Mouse (Mus musculus) left cerebral cortex, adult 11 months (tissue): ENCODE data around the gene Chd2.

ENCODE experiments used
- DNase-seq: peaks from one replicate; pipeline ENCODE4 v3.0.0; 2022; ENCODE audit warnings: low spot score

The Chd2 gene

DNA sequence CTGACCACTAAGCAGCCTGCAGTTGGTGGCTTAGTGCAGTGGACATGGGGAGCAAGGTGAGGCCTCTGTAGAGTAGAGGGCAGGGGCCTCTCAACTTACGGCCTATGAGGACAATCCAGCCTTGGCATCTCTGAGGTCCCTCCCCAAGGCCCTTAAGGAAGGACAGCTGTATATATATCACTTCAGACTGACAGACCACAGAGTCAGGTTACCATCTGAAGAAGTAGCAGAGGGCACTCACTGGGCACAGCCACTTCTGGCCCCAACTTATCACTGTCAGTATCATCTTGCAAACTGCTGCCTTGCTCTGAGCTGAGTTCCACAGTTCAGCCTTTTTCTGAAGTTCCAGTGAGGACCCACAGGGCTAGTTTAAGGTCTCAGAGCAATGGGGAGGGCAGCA is 139.0 kb downstream of the Chd2 start:
- no peak for DNase-seq

DNA sequence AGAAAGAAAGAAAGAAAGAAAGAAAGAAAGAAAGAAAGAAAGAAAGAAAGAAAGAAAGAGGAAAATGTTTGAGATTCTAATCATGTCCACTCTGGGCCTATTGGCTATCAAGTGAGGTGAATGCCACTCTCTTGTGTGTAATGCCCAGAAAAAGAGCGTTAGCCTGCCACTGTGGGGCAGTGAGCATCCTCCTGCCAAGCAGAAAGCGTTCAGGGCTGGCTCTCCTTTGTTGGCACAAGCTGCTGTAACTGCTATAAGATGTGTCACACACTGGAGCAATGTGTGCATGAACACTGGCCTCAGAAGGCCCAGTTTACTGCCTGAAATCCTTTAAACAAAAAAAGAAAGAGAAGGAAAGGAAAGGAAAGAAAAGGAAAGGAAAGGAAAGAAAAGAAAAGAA is 139.5 kb downstream of the Chd2 start:
- DNase-seq = no peak

- DNase-seq = no peak
These were observed 141.3 kb downstream of the Chd2 start for GRCm38 (mm10) chr7:73400051-73400916.

DNA sequence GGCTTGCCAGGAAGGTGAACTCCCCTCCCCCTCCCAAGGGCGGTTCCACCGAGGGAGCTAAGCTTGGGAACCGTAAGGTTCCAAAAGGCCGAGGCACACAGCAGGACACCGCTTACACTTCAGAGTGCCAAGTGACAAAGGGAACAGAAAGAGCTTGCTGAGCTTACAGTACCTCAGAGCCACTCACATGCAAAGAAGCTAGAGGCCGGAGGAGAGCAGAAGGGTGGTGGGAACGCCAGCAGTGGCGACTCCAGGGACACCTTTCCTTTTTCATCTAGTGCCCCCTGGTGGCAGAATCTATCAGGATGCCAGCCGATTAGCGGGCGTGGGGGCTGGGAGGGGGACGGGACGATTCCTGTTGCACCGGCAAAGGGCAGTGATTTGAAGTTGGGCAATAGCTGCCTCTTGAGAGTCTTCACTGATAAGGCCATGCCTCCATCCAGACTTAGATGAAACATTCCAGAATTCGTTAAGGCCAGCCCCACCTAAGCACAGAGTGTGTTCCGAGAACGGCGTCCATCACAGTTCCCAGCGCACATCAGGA is 142.1 kb downstream of the Chd2 start:
- DNase-seq = no peak

DNA sequence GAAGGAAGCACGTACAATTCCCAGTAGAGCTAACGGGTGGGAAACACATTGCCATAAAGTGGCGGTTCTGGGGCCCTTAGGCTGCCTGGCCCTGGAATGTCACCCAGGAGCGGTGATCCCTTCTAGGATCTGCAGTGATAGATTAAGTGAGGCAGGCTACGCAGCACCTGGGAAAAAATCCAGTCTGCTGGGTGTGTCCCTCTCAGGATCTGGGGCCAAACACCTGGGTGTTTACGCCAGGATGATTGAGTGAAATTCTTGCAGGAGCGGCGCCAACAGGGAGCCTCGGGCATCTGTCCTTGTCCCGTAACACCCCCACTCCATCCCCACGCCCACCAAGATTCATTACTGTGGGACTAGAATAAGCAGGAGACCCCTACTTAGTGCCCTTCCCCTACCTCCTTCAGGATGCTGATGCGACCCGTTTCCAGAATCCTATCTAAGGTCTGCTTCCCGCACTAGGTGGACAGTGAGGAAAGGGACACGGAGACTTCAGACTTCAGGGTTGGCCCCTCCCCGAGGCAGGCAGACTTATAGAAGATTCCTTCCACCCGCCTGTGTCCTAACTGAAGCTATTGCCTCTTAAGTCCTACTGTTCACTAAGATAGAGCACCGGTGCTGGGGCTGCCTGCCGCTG is 142.7 kb downstream of the Chd2 start:
- no peak for DNase-seq

- DNase-seq = no peak
These were observed 143.3 kb downstream of the Chd2 start for GRCm38 (mm10) chr7:73398319-73398718.

DNA sequence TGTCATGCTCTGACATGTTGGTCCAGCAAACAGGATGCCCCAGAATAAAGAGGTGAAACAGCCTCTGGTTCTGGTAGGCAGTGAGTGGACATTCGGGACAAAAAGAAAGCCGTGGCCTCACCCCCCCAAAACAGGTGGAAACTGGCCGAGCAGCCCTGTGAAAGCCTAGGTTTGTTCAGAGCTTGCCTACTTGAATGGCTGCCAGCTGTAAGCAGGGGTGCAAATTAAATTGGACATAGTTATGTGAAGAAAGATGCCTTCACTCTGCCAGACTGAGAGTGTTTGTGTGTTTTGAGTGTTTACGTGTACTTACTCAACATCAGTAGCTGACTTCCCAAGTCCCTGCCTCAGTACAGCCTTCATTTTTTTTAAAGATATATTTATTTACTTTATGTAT is 147.6 kb downstream of the Chd2 start:
- no peak for DNase-seq

DNA sequence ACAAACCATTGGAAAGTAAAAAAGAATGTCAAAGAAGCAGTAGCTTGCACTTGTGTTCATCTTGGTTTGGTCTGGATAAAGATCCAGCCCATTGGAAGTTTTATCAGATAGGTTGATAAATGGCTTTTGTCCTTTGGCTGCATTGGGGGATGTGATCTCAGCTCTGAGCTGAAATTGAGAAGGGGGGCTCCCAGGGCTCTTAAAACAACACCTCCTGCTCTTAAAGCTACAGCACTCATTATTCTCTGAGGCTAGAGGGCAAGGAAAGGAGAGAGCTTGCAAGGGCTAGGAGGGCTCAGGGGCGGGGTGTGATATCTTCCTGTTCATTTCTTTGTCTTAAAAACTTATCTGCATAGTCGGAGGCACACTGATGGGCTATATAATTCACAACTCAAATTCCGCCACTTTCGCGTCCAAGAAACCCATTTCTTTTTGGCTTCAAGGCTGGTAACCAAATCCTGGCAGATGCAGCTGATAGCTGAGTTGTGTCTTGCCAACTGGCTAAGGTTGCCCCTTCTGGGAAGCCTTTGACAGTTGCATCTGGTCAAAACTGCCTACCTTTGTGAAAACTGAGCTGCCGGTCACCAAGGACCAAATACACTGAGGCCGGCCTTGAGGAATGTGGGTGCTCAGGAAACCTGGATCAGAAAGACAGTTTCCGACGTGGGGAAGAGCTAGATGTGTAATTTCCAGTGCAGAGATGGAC is 148.2 kb downstream of the Chd2 start:
- DNase-seq = no peak

GRCm38 (mm10) chr7:73392359-73392758 is 149.3 kb downstream of the Chd2 start:
- no peak for DNase-seq

DNA sequence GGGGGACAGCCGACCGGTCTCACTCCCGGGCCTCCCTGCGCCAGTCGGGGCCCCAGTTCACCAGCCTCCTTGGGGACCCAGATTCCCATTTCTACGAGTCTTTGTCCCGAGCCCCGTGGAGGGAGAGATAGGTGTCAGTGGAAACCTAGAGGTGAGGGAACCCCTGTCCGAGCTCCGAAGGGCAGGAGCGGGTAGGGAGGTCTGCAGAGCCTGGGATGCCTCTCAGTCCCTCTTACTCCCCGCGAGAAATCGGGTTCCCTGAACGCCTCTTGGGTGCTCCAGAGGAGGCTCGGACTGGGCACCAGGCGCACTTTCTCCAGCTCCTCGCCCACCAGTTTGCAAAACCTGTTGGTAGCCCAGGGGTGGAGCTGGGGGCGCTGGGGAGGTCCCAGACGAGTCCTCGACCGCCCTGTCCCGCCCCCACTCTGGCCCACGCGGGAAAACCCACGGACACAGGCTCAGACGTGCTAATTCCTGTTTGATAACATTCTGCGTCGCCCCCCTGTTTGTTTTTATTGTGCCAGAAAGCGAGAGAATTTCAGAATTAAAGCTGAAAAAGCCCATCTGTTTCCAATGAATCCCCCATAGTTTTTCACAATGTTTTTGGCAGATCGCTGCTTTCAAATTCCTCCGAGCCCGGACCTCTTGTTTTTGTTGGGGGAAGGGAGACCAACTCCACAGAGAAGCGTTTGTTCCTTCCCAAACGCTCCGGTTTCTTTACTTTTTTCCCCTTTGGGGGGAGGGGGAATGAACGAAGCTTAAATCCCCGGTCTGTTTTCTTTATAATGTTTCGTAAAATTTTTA is 149.9 kb downstream of the Chd2 start:
- DNase-seq = no peak

DNA sequence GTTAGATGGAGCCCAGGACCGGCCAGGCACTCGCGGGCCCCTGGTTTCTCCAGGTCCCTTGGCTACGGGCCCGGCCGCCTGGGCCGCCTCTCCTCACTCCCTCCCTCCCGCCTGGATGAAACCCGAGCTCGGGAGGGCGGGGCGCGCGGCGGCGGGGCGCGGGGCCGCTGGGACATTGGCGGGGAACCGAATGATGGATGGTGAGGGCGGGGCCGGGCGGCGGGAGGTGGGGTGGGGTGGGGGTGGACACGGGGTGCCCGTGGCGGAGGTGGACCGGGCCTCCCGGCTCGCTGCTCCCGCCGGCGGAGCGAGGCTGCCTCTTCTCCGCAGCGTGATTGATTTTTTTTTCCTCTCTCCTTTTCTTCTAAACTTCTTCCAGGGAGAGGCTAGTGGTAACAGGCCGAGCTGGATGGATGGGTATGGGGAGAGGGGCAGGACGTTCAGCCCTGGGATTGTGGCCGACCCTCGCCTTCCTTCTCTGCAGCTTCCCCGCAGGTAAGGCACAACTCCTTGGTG is 150.6 kb downstream of the Chd2 start:
- DNase-seq = no peak

DNA sequence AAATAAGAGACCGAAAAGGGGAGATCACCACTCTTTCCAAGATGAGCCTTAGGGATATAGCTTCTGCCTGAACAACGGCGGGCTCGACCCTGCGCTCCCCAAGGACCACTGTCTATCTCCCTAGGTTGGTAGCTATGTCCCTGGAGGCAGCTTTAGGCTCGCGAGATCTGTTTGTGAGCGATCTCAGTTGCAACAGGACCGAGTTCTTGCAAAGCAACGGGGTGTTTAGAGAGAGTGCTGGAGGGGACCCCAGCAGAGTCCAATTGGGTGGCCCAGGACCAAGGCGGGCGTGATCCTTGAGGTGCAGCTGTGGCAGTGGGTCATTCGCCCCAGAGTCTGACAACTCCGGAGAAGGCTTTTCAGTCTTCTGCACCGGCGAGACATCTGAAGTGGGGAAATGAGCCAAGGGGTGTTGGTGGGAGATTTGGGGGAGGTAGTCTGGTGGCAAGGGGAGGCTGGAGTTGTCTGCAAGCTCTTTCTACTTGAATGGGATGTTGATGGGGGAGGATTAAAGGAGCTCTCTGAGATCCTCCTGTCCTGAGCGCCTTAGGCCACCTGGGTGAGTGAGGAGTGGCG is 151.1 kb downstream of the Chd2 start:
- no peak for DNase-seq

GRCm38 (mm10) chr7:73389871-73390294 is 151.7 kb downstream of the Chd2 start:
- no peak for DNase-seq

DNA sequence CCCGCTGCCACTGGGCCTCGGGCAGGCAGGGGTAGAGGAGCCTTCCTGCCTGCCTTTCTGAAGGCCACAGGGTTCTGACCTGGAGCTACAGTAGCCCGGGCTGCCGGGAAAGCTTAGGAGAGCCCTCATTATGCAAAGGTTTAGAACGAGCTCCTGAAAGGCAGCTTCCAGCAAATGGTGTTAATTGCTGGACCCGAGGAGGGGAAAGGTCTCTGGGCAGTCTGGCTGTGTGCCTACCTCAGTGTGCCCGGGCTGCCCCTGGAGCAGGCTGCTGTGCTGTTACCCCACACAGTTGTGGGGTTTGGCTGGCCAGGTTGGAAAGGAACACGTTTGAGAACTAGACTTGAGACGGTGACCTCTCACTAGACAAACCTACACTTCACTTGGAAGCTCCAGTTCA is 152.2 kb downstream of the Chd2 start:
- DNase-seq = no peak

DNA sequence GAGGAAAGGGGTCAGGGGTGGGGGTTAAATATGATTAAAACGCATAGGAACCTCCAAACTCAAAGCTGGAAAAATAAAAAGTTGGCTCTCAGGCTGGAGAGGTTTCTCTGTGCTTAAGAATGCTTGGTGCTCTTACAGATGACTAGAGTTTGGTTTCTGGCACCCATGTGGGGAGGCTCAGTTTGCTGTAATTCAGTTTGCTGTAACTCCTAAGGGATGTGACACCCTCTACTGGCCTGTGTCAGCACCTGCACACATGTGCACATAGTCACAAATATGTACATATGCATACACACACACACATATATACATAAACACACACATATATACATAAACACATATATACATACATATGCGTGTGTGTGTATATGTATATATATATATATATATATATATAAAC is 152.8 kb downstream of the Chd2 start:
- no peak for DNase-seq

GRCm38 (mm10) chr7:73382843-73383242 is 158.8 kb downstream of the Chd2 start:
- no peak for DNase-seq

- DNase-seq = no peak
These were observed 163.6 kb downstream of the Chd2 start for GRCm38 (mm10) chr7:73378034-73378433.

DNA sequence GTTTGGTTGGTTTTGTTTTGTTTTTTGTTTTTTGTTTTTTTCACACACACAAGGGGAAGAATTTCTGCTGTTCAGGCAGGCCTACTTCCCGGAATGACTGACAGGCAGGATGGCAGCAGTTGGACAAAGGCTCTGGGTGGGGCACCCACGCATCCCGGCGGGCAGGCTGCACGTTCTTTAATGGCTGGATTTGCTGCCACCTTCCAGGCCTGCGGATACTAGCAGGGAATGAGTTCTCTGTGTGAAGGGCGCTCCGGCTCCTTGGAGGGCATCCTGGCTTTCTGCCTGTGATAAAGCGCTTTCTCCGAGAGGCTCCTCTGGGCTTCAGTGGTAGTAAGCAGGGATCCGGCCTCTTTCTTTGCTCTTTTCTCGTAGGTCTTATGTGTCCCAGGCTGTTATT is 164.3 kb downstream of the Chd2 start:
- DNase-seq = no peak
